Mouse (Mus musculus): ENCODE data around the gene Krt36.

Krt36 gene

GRCm38 (mm10) chr11:100088378-100089025 is 16.9 kb downstream of the Krt36 start:
- DNase-seq (ENCODE audit: low spot score in 2 of 2), result no peak

GRCm38 (mm10) chr11:100087861-100088260 is 17.6 kb downstream of the Krt36 start, which contains the start of gene Krt32:
TSS of gene Krt32 (minus strand) at chr11:100088226.
- DNase-seq (ENCODE audit: low spot score in 2 of 2), result no peak

- no peak for DNase-seq (ENCODE audit: low spot score in 2 of 2)
These were observed 31.6 kb downstream of the Krt36 start for GRCm38 (mm10) chr11:100073873-100074272.

GRCm38 (mm10) chr11:100067293-100068036 is 38.0 kb downstream of the Krt36 start:
- DNase-seq (ENCODE audit: low spot score in 2 of 2), result no peak

GRCm38 (mm10) chr11:100066236-100067010 is 39.0 kb downstream of the Krt36 start:
- DNase-seq (ENCODE audit: low spot score in 2 of 2), result no peak

GRCm38 (mm10) chr11:100058875-100059274 is 46.6 kb downstream of the Krt36 start:
- DNase-seq (ENCODE audit: low spot score in 2 of 2), result no peak

- DNase-seq (ENCODE audit: low spot score in 2 of 2), result no peak
These were observed 49.5 kb downstream of the Krt36 start for GRCm38 (mm10) chr11:100055686-100056655.

Data from spleen, postnatal 4 days (tissue).